Mouse (Mus musculus) bone marrow macrophage, adult 2 months (primary cell): ENCODE data around the gene Acnat2. TPM values are rescaled to one million over a fixed set of nuclear protein-coding genes. Genes with fewer than 3 reads are reported as not detected.
"Not testable (repeated sequence)": the region's sequence is repeated elsewhere in the genome, so short reads cannot be mapped to it uniquely, and the experiment has no call there.

Experiments used
- H3K27ac ChIP-seq: 2 replicates; pipeline ENCODE4 v1.5.1; 2012; ENCODE audit warnings: low read depth, low read length; ENCODE audit not compliant: insufficient read depth
- H3K4me1 ChIP-seq: 2 replicates; pipeline ENCODE4 v1.6.1; 2012; ENCODE audit warnings: low read length; ENCODE audit not compliant: control insufficient read depth, insufficient read depth
- H3K4me3 ChIP-seq: 2 replicates; pipeline ENCODE4 v1.5.1; 2012; ENCODE audit warnings: mild to moderate bottlenecking, low read length, moderate library complexity; ENCODE audit not compliant: insufficient read depth
- CTCF ChIP-seq: IDR thresholded peaks from 2 replicates; pipeline ENCODE4 v1.5.1; 2012; ENCODE audit warnings: low read depth, mild to moderate bottlenecking, low read length, moderate library complexity
- POLR2A ChIP-seq: IDR thresholded peaks from 2 replicates; pipeline ENCODE4 v1.6.1; 2012; ENCODE audit warnings: mild to moderate bottlenecking, low read depth, low read length, borderline replicate concordance
- polyA plus RNA-seq: library from polyadenylated mRNA; stranded (reverse); fragments of >200 nt; gene quantifications from 2 replicates; pipeline ENCODE4 v1.2.4, GENCODE M21; 2012; ENCODE audit not compliant: missing spikeins, insufficient read depth, insufficient read length

Acnat2 gene
- not detected in 2 replicates for polyA plus RNA-seq

- not testable (repeated sequence) for H3K4me3 ChIP-seq, H3K4me1 ChIP-seq
These were observed at the start of gene Acnat2 for GRCm38 (mm10) chr4:49407957-49408356. Gene Acnat2 (minus strand): TSS chr4:49408151.

GRCm38 (mm10) chr4:49456171-49456570, 48.2 kb upstream of the Acnat2 start:
- Histone ChIP-seq H3K4me1 (no peaks in the 10 kb centered on the region), H3K27ac (no peak overlapping the region)
- no peak for TF ChIP-seq POLR2A
- TF ChIP-seq CTCF, result no peak

More at GRCm38 (mm10) chr4:49407957-49408356, at the start of gene Acnat2:
- H3K27ac ChIP-seq, result not testable (repeated sequence)

DNA sequence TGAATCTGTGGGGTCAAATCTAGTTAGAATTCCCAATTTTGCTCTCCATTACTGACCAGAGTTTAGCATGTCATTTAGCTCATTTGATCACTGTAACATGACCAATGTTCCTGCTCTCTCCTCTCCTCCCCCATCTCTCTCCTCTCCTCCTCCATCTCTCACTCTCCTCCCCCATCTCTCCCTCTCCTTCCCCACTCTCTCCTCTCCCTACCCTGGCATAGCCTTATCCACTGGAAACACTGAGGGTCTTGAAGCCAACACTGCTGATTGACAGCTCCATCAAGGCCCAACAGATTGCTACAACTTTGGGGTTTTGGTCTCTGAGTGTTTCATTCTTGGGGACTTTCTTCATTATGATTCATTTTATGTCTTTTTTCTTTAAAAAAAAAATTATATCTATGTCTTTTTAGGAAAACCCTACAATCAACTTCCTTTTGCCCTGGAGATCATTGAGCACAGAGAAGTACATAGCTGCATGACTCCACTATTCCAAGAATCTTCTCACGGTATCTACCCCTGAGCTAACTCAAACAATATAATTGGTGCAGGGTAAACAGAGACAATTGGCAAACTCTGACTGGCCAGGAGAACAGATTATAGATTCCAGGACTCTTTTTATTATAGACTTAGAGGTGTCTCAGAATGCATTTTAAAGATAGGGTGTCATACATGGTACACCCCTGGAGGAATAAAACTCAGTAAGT, 44.0 kb upstream of the Acnat2 start:
- H3K4me1 ChIP-seq, result no peaks in the 10 kb centered on the region
- no peak overlapping the region for H3K4me3 ChIP-seq
- H3K27ac ChIP-seq, result no peak overlapping the region
- no peak for TF ChIP-seq CTCF
- no peak for TF ChIP-seq POLR2A

More at GRCm38 (mm10) chr4:49456171-49456570, 48.2 kb upstream of the Acnat2 start:
- H3K4me3 ChIP-seq, result no peak overlapping the region

GRCm38 (mm10) chr4:49451133-49451847, 43.3 kb upstream of the Acnat2 start:
- not testable (repeated sequence) for H3K4me3 ChIP-seq, H3K27ac ChIP-seq

GRCm38 (mm10) chr4:49436968-49437367, 29.0 kb upstream of the Acnat2 start:
- H3K27ac ChIP-seq, H3K4me3 ChIP-seq, H3K4me1 ChIP-seq: not testable (repeated sequence)

More at GRCm38 (mm10) chr4:49451133-49451847, 43.3 kb upstream of the Acnat2 start:
- not testable (repeated sequence) for H3K4me1 ChIP-seq

- not testable (repeated sequence) for H3K4me3 ChIP-seq, H3K4me1 ChIP-seq, H3K27ac ChIP-seq
These were observed 2.2 kb upstream of the Acnat2 start for GRCm38 (mm10) chr4:49410151-49410550.

GRCm38 (mm10) chr4:49386873-49387272, 21.1 kb downstream of the Acnat2 start:
- no peaks in the 10 kb centered on the region for H3K4me1 ChIP-seq
- H3K4me3 ChIP-seq, result no peak overlapping the region
- TF ChIP-seq POLR2A, result no peak
- TF ChIP-seq CTCF, result no peak
- H3K27ac ChIP-seq, result no peak overlapping the region

GRCm38 (mm10) chr4:49383576-49384318, 24.2 kb downstream of the Acnat2 start:
- H3K4me3 ChIP-seq, H3K27ac ChIP-seq, H3K4me1 ChIP-seq: not testable (repeated sequence)

DNA sequence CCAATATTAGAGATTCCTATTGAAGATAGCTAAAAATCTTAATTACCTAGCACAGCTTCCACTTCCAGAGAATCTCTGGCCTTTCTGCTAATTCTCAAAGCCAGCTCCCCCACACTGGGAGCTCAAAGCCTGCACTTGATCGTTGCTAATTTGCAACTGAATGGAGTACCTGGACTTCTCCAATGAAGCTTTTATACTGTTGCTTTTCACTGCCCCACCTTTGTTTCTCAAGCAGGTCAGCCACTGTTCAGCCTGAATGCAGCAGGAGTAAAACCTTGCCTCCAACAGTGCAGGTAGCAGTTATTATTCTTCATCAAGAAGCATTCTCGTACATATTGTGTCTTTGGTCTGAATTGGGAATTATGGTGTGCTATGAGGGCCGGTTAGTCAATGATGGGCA, 39.9 kb downstream of the Acnat2 start:
- H3K4me3 ChIP-seq, H3K4me1 ChIP-seq, H3K27ac ChIP-seq: not testable (repeated sequence)

DNA sequence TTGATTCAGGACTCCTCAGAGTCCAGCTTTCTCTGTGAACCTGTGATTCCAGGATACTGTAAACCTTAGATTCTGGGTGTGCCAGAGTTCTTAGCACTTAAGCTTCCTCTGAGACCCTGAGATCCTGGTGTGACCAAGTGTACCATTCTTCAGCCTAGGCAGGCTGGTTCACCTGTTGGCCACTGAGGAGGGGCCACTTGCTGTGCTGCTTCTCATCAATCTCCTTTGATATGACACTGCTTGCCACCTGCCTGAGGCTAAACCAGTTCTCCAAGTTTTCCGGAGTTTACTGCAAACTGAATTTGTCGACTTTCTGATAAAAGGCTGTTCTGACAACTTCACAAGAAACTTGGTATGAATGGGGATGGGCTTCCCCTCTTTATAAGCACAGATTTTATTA, 50.9 kb downstream of the Acnat2 start:
- H3K27ac ChIP-seq, result no peak overlapping the region
- TF ChIP-seq CTCF (no peak), POLR2A (no peak)
- H3K4me1 ChIP-seq, result no peaks in the 10 kb centered on the region
- H3K4me3 ChIP-seq, result no peak overlapping the region

GRCm38 (mm10) chr4:49350470-49350869, 57.5 kb downstream of the Acnat2 start:
- TF ChIP-seq CTCF, result no peak
- TF ChIP-seq POLR2A, result no peak

More at GRCm38 (mm10) chr4:49350470-49350869, 57.5 kb downstream of the Acnat2 start:
- Histone ChIP-seq H3K4me1 (no peaks in the 10 kb centered on the region), H3K27ac (no peak overlapping the region), H3K4me3 (no peak overlapping the region)
